Mouse (Mus musculus): ENCODE data around the gene Map3k5.
"Not testable (repeated sequence)": the region's sequence is repeated elsewhere in the genome, so short reads cannot be mapped to it uniquely, and the experiment has no call there.

Gene Map3k5

DNA sequence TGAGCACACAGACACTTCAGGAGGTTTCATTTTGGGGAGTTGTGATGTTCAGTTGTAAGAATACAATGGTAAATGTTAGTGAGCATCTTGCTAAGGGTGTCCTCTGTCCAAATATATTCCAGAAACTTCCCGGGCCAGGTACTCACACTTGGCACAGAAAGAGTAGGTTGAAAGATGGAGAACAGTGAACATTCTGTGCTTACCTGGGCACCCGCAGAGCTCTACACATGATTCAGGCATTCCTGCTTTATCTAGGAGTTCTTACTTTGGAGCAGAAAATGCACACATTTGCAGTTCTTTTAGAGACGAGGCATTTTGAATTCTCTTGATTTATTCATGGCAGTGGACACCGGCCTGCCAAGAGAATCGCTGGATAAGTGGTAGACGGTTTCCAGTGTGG, 32.3 kb downstream of the Map3k5 start:
- DNase-seq (ENCODE audit: low read depth) = no peak

DNA sequence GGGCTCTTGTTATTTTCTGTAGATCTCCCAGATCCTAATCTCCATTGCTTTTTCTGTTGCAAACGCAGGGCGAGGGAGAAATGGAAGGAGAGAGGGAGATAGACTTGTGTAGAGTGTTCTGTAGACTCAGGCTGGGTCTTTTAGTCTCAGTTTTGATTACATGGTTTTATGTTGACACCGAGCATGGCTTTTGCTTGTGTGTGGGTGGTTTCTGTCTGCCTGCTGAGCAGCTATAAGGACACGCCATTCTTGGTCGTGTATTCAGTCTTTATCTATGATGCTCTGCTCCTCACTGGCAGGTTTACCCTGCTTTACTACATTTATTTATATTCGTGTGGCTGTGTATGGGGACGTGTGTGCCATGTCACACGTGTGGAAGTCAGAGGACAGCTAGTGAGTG, 34.2 kb downstream of the Map3k5 start:
- no peak for DNase-seq (ENCODE audit: low read depth)

DNA sequence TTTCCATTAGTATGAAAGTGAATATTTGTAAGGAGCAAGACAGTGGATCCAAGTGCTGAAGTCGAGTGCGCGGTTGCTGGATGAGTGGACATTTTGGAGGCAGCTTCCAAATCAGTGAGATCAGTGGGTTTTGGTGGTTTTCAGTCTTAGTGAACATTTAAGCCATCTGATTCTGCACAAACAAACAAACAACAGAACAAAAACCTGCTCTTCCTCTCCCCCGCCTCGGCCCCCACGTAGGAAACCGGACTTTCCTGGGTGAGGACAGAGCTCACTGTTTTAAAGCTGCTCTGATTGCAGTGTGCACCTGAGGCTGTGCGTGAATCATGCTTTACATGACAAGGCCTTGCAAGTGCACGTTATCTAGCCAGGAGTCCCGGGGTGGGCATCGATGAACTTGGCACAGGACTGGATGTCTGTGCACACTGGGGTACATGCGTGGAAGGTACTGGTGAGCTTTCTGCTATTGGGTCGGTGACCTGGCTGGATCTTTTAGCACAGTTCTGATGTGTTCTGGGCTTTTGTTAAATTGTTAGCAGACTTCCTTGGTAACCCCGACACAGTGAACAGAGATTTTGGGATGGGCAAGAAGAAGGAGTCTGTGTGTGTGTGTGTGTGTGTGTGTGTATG, 35.7 kb downstream of the Map3k5 start:
- no peak for DNase-seq (ENCODE audit: low read depth)

DNA sequence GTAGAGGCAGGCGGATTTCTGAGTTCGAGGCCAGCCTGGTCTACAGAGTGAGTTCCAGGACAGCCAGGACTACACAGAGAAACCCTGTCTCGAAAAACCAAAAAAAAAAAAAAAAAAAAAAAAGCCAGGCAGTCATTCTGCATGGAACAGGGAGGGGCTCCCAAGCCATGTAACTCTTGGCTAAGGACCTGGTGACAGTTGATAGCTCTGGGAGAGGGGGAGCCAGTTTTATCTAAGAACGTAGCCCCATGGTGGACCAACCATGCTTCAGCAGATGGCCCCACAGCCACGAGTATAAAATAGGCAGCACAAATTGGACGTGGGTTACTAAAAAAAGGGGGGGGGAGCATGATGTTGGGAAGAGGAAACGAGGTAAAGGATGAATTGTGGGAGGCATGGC, 37.2 kb downstream of the Map3k5 start:
- DNase-seq (ENCODE audit: low read depth) = not testable (repeated sequence)

DNA sequence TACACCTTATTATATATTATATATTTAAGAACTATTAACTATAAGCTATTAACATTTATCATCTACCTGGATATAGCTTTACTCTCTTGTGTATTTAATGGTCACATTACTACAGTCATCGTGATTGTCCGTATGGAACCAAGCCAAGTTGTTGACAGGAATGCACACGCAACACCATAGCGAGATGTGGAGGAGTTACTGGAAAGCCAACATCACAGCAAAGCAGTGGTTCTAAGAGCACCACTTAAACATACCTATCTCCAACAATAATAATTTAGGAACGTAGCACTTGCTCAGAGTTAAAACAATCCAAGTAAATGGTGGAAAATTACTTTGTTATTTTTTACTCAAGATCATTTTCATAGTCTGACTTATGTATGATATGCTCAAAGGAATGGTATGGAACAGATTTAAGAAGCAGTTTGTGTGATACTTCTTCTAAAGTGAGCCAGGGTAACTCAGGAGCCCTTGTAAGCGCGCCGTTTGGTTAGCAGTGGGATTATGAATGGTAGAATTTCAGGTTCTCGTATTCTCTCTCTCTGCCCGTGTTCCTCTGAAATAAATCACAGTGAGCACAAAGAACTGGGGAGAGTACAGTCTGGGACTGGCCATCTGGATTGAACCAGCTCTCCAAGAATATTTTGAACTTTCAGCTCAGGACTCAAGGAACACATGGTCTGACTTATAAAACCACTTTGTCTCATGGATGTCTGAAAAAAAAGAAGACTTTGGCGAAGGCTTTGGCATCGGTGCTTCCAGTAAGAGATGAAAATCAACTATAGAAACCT, 39.2 kb downstream of the Map3k5 start:
- no peak for DNase-seq (ENCODE audit: low read depth)

DNA sequence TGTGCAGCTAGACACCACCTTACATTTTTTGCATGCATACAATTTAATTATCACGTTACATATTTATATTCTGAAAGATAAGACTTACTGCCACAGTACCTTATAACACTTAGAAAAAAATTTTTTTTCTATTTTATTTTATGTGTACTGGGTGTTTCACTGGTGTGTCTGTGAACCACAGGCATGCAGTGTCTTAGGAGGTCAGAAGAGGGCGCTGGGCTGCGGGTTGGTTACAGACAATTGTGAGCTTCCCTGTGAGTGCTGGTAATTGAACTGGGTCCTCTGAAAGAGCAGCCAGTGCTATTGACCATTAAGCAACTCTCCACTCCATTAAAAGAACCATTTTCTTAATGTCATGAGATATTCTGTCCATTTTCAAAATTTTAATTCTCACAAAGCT, 43.3 kb downstream of the Map3k5 start:
- DNase-seq (ENCODE audit: low read depth) = no peak

DNA sequence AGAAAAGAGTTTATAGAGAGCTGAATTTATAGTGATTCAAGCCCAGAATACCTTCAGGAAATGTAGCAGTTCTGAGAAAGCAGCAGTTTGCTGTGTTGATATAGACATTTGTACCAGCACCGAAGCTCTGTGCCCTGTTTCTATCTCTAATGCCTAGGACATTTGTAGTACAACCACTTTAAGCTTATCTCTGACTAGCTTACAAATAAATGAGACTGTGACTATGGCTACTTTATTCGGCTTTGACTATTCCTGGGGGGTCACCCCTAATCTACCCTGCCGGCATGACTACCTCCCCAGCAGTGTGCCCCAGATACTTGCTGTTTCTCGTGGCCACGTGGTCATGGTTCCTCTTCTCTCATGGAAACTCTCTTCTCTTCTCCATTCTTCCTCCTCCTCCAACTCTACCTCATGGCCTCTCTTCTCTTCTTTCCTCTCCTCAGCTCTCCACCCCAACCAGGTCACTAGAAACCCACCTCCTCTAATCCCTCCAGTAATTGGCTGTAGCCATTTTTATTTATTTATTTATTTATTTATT, 44.5 kb downstream of the Map3k5 start:
- no peak for DNase-seq (ENCODE audit: low read depth)

DNA sequence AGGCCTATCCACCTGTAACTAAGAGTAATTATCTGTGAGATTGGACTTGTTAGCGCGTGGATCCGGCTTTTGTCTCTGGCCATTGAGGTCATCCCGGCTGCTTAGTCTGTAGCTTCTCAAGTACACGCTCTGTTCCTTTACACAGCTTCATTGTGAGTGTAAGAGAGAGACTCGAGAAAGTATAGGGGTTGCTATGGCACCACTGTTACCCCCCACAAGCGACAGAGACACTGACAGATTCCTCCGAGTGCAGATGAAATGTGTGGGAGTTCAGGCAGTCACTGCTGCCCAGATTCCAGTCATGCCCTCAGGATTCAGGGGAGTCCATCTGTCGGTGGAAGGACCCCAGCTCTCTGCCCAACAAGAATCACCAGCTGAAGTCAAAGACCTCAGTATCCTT, 53.5 kb downstream of the Map3k5 start:
- DNase-seq (ENCODE audit: low read depth) = no peak

DNA sequence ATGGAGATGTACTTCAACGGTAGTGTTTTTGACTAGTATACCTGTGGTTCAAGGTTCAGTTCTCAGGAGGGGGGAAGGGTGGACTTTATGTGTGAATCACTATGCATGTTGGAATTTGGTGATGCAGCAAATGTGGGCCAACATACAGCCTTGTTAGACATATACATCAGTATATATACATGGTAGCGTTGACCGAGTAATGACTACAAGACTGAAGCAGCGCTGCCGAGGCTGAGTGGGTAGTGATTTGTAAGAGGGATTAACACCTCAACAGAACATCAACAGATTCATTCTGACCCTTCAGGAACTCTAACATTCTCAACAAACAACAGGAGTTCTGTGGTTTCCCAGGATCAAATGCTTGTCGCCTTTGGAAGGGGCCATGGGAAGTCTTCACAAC, 55.7 kb downstream of the Map3k5 start:
- no peak for DNase-seq (ENCODE audit: low read depth)

DNA sequence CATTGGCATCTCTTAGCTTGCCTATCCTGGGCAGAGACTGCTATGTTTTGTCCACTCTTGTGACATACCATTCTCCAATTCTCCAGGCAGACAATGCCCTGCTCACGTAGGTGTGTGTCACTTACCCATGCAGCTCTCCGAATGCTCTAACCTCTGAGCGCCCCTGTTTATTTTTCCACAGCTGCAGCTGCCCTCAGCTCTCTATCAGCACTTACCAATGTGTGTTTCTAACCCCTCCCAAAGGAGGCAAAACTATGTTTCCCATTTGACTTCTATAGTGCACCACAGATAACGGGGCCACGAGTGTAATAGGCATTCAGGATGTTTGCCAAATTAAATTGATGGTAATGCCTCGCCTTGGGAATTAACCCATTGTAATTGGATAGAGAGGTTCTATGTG, 56.4 kb downstream of the Map3k5 start:
- no peak for DNase-seq (ENCODE audit: low read depth)

DNA sequence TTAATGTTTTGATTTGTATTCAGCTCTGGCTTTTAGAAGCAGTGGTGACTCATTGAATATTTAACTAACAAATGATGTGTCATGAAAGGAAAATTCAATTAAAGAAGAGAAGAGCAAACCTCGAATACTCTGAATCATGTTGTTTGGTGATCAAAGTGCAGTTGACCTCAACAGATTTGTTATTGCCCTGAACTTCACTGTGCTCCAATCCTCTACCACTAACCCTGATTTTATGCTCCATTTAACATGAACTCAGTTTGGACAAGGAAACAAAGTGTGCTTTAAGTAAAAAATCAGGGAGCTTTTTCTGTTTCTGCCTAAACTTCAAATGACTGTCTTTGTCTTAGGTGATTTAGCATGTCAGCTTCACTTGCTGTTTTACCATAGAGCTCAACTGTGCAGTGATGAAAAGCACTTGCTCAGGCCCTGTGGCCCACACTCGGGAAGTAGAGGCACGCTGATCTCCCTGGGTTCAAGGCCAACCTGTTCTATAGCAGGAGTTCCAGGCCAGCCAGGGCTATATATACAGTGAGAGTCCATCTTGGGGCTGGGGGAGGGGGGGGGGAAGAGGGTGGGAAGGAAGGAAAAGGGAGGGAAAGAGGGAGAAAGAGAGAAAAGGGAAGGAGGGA, 57.1 kb downstream of the Map3k5 start:
- no peak for DNase-seq (ENCODE audit: low read depth)

DNA sequence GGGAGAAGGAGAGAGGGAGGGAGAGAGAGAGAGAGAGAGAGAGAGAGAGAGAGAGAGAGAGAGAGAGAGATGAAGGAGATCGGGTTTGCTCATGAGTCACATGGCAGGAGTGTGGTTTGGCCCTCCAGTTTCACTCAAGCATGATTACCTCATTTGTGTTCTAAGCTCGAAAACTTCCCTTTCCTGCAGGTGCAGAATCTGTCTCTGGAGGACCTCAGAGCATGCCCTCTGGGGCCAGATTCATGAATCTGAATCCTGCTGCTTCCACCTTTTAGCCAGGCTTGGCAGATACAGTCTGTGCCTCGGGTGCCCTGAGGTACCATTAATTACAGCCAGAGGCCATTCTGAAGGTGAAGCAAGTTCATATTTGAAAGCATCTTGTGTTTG, 57.6 kb downstream of the Map3k5 start:
- DNase-seq (ENCODE audit: low read depth) = peak; percentile 37

DNA sequence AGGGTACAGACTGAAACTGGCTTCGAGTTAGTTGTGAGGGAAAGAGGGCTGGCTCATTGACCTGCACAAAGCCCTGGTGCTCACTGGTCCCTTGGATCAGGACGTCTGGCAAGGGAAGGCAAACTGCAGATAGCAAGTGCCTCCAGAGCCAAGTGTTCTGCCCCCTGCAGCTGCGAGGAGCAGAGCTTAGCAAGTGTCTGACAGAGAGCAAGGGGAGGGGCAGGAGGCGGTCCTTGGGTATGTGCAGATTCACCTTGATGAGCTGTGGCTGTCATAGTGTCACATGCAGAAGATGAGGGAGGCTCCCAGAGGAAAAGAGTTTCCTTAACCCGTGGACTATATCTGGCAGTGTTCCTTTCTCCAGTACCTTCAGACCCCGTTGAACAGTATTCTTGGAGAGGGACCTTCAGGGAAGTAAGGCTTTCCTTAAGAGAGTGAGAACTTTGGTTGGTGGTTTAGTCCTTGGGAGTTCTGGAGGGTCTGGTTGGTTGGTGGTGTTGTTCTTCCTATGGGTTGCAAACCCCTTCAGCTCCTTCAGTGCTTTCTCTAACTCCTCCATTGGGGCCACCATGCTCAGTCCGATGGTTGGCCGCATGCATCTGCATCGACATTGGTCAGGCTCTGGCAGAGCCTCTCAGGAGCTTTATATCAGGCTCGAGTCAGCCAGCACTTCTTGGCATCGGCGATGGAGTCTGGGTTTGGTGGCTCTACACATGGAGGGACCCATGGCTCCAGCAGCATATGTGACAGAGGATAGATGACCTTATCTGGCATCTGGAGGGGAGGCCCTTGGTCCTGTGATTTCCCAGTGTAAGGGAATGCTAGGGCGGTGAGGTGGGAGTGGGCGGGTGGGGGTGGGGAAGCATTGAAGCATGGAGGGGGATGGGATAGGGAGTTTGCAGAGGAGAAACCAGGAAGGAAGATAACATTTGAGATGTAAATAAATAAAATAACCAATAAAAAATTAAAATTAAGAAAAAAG, 60.5 kb downstream of the Map3k5 start:
- DNase-seq (ENCODE audit: low read depth) = no peak

DNA sequence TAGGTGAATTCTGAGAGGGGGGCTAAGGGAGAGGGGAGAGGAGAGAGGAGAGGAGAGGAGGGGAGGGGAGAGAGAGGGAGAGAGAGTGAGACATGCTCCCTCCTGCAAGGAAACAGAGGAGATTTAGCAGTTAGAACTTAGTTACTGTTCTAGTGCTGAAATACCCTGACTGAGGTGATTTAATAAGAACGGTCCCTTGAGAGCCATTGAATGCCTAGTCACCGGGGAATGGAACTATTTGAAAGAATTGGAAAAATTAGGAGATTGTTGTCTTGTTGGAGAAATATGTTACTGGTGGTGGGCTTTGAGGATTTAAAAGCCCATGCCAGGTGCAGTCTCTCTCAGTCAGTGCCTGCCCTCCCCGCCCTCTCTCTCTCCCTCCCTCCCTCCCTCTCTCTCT, 61.9 kb downstream of the Map3k5 start:
- no peak for DNase-seq (ENCODE audit: low read depth)

DNA sequence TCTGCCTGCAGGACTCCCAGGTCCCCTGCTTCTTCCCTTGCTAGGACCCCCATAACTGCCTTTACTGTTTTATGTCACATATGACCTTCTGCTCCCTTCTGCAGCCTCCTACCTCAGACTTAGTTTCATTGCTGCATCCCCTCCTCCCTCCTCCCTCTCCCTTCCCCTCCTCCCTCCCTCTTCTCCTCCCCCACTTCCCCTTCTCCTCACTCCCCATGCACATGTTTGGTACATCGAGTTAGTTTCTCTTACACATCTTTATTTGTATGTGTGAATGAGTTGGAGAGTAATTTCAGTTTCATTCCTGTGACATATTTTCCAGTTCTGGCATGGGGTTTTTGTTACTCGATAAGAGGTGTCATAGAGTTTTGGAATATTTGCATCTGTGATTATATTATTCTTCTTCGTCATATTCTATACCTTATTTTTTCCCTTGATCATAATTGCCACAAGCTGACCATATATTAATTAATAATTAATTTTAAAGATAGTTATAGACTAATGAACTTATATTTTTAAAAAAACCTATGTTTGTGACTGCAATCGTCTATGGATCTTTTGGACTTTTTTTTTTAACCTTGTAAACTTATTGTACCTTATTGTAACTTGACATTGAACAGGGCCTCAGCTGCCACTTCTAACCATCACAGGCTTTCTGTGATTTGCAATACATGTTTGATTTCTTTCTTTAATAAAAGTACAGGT, 65.6 kb downstream of the Map3k5 start:
- DNase-seq (ENCODE audit: low read depth) = no peak

DNA sequence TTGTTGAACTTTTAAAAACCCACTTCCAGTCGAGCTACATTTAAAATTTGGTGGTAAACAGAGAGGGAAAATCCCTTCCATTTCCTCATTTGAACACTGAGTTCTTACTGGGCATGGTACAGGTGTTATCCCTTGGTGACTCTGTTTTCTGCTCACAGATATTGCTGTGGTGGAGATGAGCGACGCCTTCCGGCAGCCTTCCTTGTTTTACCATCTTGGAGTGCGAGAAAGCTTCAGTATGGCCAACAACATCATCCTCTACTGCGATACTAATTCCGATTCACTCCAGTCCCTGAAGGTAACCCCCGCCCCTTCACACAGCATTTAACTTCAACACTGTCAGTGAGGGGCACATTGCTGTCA, 66.1 kb downstream of the Map3k5 start:
- DNase-seq (ENCODE audit: low read depth) = no peak

DNA sequence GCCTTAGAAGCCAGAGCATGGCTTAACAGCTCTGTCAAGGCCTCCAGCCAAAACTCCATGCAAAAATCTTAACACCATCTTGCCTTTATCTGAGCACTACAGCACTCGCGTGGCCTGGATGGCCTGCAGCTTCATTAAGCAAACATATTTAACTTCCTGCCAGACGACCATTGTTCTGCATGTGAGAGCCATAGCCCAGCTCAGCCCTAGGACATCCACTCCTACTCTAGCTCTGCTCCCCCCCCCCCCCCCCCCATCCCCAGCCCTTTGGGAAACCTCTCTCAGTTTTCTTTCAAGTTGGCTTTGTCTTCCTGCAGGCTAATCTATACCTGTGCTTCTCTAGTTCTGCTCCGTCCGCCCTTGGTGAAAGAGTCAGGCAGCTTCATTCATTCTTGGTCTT, 67.7 kb downstream of the Map3k5 start:
- DNase-seq (ENCODE audit: low read depth) = no peak

DNA sequence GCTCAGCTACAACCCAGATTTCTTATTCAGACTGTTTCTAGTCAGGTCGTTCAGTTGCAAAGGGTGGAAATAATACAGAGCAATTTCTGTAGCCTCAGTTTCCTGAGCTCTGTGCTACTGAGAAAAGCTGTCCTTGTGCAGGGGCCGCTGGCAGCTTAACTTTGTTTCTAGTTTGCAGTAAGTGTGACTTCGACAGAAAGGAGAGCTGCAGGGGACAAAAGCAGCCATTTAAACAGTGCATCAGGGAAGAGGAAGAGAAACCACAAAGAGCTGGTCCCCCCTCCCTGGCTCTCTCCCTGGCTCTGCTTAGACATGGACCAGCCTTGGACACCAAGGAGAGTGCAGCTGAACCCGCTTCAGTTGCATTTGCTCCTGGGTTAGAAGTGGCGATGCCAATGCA, 68.7 kb downstream of the Map3k5 start:
- no peak for DNase-seq (ENCODE audit: low read depth)

DNA sequence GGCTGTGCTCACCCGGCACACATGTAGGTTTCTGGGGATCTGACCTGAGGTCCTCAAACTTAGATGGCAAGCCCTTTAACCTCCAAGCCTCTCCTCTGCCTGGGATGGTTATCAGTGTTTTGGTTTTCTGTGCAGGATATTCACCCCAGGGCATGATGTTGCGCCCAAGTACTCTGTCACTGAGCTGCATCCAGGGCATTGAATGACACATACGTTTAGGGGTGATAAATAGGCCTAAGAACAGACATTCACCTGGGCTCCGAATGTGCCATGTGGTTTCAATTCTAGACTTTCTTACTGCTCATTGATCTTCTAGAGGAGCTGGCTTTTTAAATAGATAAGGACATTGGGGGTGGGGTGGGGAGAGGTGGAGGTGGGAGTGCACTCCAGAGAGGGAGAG, 70.5 kb downstream of the Map3k5 start:
- no peak for DNase-seq (ENCODE audit: low read depth)

DNA sequence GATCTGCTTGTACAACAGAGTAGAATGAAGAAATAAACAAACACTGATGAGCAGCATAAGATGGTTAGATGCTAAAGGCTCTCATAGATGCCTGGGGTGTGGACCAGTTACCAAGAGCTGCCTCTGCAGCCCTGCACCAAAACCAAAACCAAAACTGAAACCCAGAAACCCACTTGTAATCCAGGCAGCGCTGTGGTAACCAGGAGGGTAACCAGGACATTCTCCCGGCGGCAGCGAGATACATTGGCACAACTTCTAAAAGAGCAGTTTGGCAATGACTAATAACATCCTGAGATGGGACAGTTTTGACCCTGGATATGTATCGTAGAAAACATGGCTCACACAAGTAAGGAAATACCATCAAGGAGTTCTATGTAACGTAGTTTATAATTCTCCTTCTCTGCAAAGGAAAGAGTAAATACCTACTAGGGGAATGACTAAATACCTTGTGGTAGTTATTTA, 71.2 kb downstream of the Map3k5 start:
- DNase-seq (ENCODE audit: low read depth) = no peak

DNA sequence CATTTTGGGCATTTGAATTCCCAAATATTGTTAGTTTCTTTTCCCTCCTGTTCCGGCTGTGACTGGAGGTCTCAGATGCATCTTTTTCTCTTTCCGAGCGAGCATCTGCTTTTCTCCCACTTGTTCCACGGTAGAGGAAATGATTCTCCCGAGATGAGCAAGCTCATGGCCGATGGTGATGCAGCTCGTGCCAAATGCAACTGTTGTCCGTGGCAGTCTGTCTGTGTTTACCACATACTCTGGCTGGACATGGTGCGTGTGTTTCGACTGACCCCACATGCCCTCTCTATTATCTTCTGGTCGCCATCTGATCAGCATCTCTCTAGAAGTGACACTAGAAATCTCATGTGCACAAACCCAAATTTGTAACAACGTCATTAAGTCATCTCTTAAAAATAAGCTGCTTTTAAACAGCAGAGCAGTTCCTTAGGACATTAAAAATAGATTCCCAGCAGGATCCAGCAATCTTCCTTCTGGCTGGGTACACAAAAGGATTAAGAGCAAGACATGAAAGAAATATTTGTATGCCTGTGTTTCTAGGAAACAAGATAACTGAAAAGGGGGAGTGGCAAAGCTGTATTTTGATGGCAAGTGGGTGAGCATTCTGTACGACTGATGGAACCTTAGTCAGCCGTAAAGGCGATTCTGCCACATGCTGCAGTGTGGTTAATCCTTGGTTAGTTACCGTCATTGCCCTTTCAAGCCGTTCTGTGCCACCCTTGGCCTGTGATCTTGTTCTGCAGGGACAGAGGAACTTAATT, 72.2 kb downstream of the Map3k5 start:
- no peak for DNase-seq (ENCODE audit: low read depth)
